Mouse (Mus musculus) neural tube, embryonic 12.5 days (tissue): ENCODE data around the gene Atcay. TPM values are rescaled to one million over a fixed set of nuclear protein-coding genes. Genes with fewer than 3 reads are reported as not detected.

Experiments
- ATAC-seq: fragments of 200-750 bp; cut with Nextera tagmentation; 2 replicates; pipeline ENCODE4 v1.8.0; 2017; ENCODE audit warnings: low read depth, mild to moderate bottlenecking, moderate TSS enrichment, moderate library complexity; ENCODE audit not compliant: low FRiP score
- H3K27ac ChIP-seq: fragments of 300-500 bp; sonication (generic); 2 replicates; pipeline ENCODE4 v1.5.1; 2016
- H3K27me3 ChIP-seq: fragments of 300-500 bp; sonication (generic); replicated peaks from 2 replicates; pipeline ENCODE4 v1.6.1; 2016; ENCODE audit warnings: mild to moderate bottlenecking
- H3K36me3 ChIP-seq: fragments of 300-500 bp; sonication (generic); 2 replicates; pipeline ENCODE4 v1.6.1; 2016; ENCODE audit warnings: mild to moderate bottlenecking
- H3K4me1 ChIP-seq: fragments of 300-500 bp; sonication (generic); 2 replicates; pipeline ENCODE4 v1.6.1; 2016
- H3K4me2 ChIP-seq: fragments of 300-500 bp; sonication (generic); replicated peaks from 2 replicates; pipeline ENCODE4 v1.6.1; 2016; ENCODE audit warnings: mild to moderate bottlenecking
- H3K4me3 ChIP-seq: fragments of 300-500 bp; sonication (generic); 2 replicates; pipeline ENCODE4 v1.5.1; 2016
- H3K9ac ChIP-seq: fragments of 300-500 bp; sonication (generic); 2 replicates; pipeline ENCODE4 v1.6.1; 2016; ENCODE audit warnings: mild to moderate bottlenecking
- H3K9me3 ChIP-seq: fragments of 300-500 bp; sonication (generic); 2 replicates; pipeline ENCODE4 v1.6.1; 2016; ENCODE audit warnings: mild to moderate bottlenecking
- WGBS: fragments of 180-500 bp; shearing (Covaris S2); methylation state at CpG from one replicate; pipeline ENCODE4 v1.1.7; 2016; 5-methylcytosine and 5-hydroxymethylcytosine counted together
- polyA plus RNA-seq: library from polyadenylated mRNA; unstranded; fragments of >200 nt; fragmentation: Nextera tagmentation; extraction: Ambion mirVana; gene quantifications from 2 replicates; pipeline ENCODE4 v1.2.1, GENCODE M21; 2016

Gene Atcay
- polyA plus RNA-seq, 1 experiment from 2014 or later = 34.0 TPM

DNA sequence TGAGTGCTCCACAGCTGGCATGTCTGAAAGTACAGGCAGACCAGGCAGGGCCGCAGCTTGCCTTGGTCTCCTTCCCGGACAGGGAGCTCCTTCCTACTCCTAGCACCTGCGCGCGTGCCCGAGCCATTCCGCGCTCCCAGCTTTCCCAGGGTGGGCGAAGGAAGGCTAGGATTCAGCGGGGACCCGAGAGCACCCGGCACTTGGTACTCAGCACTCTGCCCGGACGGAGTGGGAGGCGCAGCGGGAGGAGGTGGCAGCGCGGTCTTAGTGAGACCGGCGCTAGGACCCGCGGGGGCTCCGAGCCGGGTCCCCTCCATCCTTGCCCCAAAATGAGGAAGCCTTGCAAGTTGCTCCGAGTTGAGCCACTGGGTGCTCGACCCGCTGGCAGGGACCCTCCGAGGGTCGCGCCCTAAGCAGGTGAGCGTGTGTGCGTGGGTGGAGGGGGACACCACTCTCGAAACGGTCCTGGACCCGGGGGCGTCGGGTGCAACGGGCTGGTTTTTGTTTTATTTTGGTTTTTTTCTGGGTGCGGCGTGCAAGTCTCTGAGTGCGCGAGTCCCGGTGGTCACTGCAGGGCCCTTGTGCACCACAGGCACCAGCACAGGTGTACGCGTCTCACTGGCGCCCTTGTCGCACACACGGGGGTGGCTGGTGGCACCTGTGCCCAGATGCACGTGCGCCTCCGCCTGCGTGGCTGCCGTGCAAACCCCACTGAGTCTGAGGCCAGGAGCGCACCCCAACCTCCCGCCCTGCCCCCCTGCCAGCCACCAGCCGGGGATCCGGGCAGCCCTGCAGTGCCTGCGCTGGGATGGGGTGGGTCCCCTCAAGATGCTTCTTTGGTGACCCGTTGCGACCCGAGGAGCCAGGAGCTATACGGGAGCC, 26.8 kb upstream of the Atcay start:
- Histone ChIP-seq H3K4me2 (peak overlapping the region; percentile 71), H3K9me3 (0 out of 2 replicates have a peak, but pooled peaks cover 5% of the 10 kb centered on the region), H3K4me3 (peak overlapping the region; percentile 39), H3K4me1 (peaks cover 31% of the 10 kb centered on the region), H3K9ac (peak overlapping the region; percentile 52; the same call in 1 of the 2 replicates), H3K27ac (no peak overlapping the region), H3K36me3 (peaks cover 9% of the 10 kb centered on the region), H3K27me3 (peaks cover 67% of the 10 kb centered on the region)
- 3% methylated on average over 62 of the region's 62 CpGs for WGBS
- no peak for ATAC-seq

GRCm38 (mm10) chr10:81254886-81255285, 24.3 kb upstream of the Atcay start:
- peaks cover 34% of the 10 kb centered on the region for H3K4me1 ChIP-seq
- 56% methylated on average over 1 of the region's 1 CpGs for whole genome bisulfite sequencing
- no peak overlapping the region for H3K9ac ChIP-seq
- no peak for ATAC-seq
- H3K36me3 ChIP-seq = no peaks in the 10 kb centered on the region
- H3K27ac ChIP-seq = no peak overlapping the region
- H3K27me3 ChIP-seq = peaks cover 84% of the 10 kb centered on the region
- H3K4me2 ChIP-seq = no peak overlapping the region
- H3K9me3 ChIP-seq = no peaks in the 10 kb centered on the region
- no peak overlapping the region for H3K4me3 ChIP-seq

GRCm38 (mm10) chr10:81252424-81253419, 22.1 kb upstream of the Atcay start, which contains the start of gene Matk:
Gene Matk (plus strand): TSS chr10:81252935.
- Histone ChIP-seq H3K4me1 (peaks cover 22% of the 10 kb centered on the region), H3K4me3 (0 out of 2 replicates have a peak within 1 kb of the TSS, but pooled peaks have one; percentile 11), H3K4me2 (peak within 1 kb of the TSS; percentile 52), H3K27ac (no peak within 1 kb of the TSS), H3K9ac (peak within 1 kb of the TSS; percentile 27), H3K9me3 (no peaks in the 10 kb centered on the region), H3K36me3 (no peaks in the 10 kb centered on the region), H3K27me3 (peaks cover 62% of the 10 kb centered on the region)
- peak; percentile 61 for ATAC-seq
- WGBS = 10% methylated on average over 44 of the region's 44 CpGs

- Histone ChIP-seq H3K4me1 (peaks cover 14% of the 10 kb centered on the region), H3K27ac (no peak overlapping the region), H3K36me3 (no peaks in the 10 kb centered on the region), H3K4me3 (no peak overlapping the region), H3K9me3 (no peaks in the 10 kb centered on the region), H3K9ac (no peak overlapping the region), H3K4me2 (no peak overlapping the region), H3K27me3 (peaks cover 41% of the 10 kb centered on the region)
- no peak for ATAC-seq
- WGBS = 85% methylated on average over 8 of the region's 8 CpGs
Measured at GRCm38 (mm10) chr10:81249442-81249841, 18.8 kb upstream of the Atcay start.

- H3K4me2 ChIP-seq = no peak overlapping the region
- no peak overlapping the region for H3K4me3 ChIP-seq
- peaks cover 34% of the 10 kb centered on the region for H3K27me3 ChIP-seq
- ATAC-seq = no peak
- H3K9ac ChIP-seq = no peak overlapping the region
- 0 out of 2 replicates have a peak, but pooled peaks cover 3% of the 10 kb centered on the region for H3K36me3 ChIP-seq
- peaks cover 10% of the 10 kb centered on the region for H3K4me1 ChIP-seq
- no peak overlapping the region for H3K27ac ChIP-seq
- H3K9me3 ChIP-seq = no peaks in the 10 kb centered on the region
- WGBS = 97% methylated on average over 2 of the region's 2 CpGs
Measured at GRCm38 (mm10) chr10:81247804-81248203, 17.2 kb upstream of the Atcay start.

DNA sequence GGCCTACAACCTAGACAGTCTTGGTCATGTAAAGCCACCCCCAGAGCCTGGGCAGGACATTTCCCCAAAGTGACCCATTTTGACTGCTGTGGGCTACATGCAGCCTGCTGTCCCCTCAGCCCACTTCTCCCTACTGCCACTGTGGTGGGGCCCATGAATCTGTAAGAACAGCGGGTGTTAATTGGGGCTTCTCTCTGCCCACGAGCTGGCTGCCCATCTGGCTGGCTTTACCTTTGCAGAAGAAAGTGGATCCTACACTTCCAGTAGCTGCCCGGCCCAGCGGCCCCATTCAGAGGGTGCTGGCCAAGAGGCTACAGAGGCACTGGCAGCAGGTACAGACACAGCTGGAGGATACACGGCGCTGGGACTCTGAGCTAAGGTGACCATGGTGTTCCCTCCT, 14.5 kb upstream of the Atcay start:
- H3K27me3 ChIP-seq = peaks cover 26% of the 10 kb centered on the region
- peaks cover under 1% of the 10 kb centered on the region; the same call in 1 of the 2 replicates for H3K4me1 ChIP-seq
- WGBS = 86% methylated on average over 6 of the region's 6 CpGs
- H3K9ac ChIP-seq = no peak overlapping the region
- H3K4me3 ChIP-seq = no peak overlapping the region
- no peak overlapping the region for H3K4me2 ChIP-seq
- H3K9me3 ChIP-seq = no peaks in the 10 kb centered on the region
- no peak overlapping the region for H3K27ac ChIP-seq
- H3K36me3 ChIP-seq = 0 out of 2 replicates have a peak, but pooled peaks cover 3% of the 10 kb centered on the region
- no peak for ATAC-seq

DNA sequence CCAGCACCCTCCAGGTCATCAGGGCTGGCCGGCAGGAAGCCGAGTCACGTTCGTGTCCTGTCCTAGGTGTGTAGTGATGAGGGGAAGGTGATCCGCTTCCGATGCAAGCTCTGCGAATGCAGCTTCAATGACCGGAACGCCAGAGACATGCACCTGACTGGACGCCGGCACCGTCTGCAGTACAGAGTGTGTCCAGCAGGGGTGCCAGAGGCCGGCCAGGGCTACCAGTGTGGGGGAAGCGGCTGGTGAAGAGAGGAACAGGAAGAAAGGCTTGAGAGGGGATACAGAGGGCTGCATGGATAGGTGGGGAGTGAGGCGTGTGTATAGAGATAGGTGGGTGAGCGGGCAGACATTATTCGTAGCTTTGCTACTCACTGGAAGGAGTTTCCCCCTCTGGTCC, 14.0 kb upstream of the Atcay start:
- H3K36me3 ChIP-seq = 0 out of 2 replicates have a peak, but pooled peaks cover 3% of the 10 kb centered on the region
- 9% methylated on average over 17 of the region's 17 CpGs for WGBS
- H3K4me2 ChIP-seq = no peak overlapping the region
- H3K4me3 ChIP-seq = no peak overlapping the region
- H3K27me3 ChIP-seq = peaks cover 32% of the 10 kb centered on the region
- H3K27ac ChIP-seq = no peak overlapping the region
- H3K4me1 ChIP-seq = peaks cover 6% of the 10 kb centered on the region; the same call in 1 of the 2 replicates
- H3K9ac ChIP-seq = no peak overlapping the region
- peak; percentile 60 for ATAC-seq
- H3K9me3 ChIP-seq = no peaks in the 10 kb centered on the region

GRCm38 (mm10) chr10:81244146-81244545, 13.5 kb upstream of the Atcay start:
- Histone ChIP-seq H3K4me1 (peaks cover 7% of the 10 kb centered on the region; the same call in 1 of the 2 replicates), H3K27me3 (peaks cover 36% of the 10 kb centered on the region), H3K36me3 (0 out of 2 replicates have a peak, but pooled peaks cover 3% of the 10 kb centered on the region), H3K4me2 (no peak overlapping the region), H3K9me3 (no peaks in the 10 kb centered on the region), H3K4me3 (no peak overlapping the region), H3K27ac (no peak overlapping the region), H3K9ac (no peak overlapping the region)
- no peak for ATAC-seq
- 76% methylated on average over 4 of the region's 4 CpGs for WGBS

GRCm38 (mm10) chr10:81242021-81242420, 11.4 kb upstream of the Atcay start:
- ATAC-seq = no peak
- Histone ChIP-seq H3K4me3 (0 out of 2 replicates have a peak overlapping the region, but pooled peaks have one; percentile 3), H3K9me3 (no peaks in the 10 kb centered on the region), H3K4me2 (no peak overlapping the region), H3K9ac (no peak overlapping the region), H3K36me3 (0 out of 2 replicates have a peak, but pooled peaks cover 3% of the 10 kb centered on the region), H3K4me1 (peaks cover 7% of the 10 kb centered on the region; the same call in 1 of the 2 replicates), H3K27me3 (peaks cover 48% of the 10 kb centered on the region), H3K27ac (no peak overlapping the region)
- 90% methylated on average over 16 of the region's 16 CpGs for WGBS

- no peak for ATAC-seq
- Histone ChIP-seq H3K4me1 (peaks cover 7% of the 10 kb centered on the region; the same call in 1 of the 2 replicates), H3K9ac (no peak overlapping the region), H3K27ac (no peak overlapping the region), H3K36me3 (0 out of 2 replicates have a peak, but pooled peaks cover 3% of the 10 kb centered on the region), H3K4me2 (no peak overlapping the region), H3K9me3 (no peaks in the 10 kb centered on the region), H3K4me3 (no peak overlapping the region), H3K27me3 (peaks cover 53% of the 10 kb centered on the region)
- WGBS = 20% methylated on average over 13 of the region's 13 CpGs
Measured at GRCm38 (mm10) chr10:81240876-81241275, 10.2 kb upstream of the Atcay start.

DNA sequence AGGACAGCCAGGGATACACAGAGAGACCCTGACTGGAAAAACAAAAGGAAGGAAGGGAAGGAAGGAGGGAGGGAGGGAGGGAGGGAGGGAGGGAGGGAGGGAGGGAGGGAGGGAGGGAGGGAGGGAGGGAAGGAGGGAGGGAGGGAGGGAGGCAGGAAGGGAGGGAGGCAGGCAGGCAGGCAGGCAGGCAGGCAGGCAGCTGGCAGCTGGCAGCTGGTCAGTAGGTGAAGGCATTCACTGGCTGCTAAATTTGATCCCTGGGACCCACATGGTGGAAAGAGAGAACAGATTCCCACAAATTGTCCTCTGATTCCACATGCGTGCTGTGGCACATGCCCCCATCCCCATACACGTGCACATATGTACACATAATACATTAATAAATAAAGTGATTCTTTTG, 8.0 kb upstream of the Atcay start:
- ATAC-seq = no peak
- H3K9me3 ChIP-seq = no peaks in the 10 kb centered on the region
- H3K27ac ChIP-seq = no peak overlapping the region
- no peaks in the 10 kb centered on the region for H3K36me3 ChIP-seq
- WGBS = 78% methylated on average over 2 of the region's 2 CpGs
- H3K4me1 ChIP-seq = peaks cover 9% of the 10 kb centered on the region
- no peak overlapping the region for H3K9ac ChIP-seq
- no peak overlapping the region for H3K4me3 ChIP-seq
- peaks cover 47% of the 10 kb centered on the region for H3K27me3 ChIP-seq
- H3K4me2 ChIP-seq = no peak overlapping the region
